Mouse (Mus musculus) kidney, postnatal 0 days (tissue): ENCODE results near the gene Cyp8b1. TPM values are rescaled to one million over a fixed set of nuclear protein-coding genes. Genes with fewer than 3 reads are reported as not detected.
A peak's percentile ranks its signal among the peaks of the same experiment; 100 is the strongest.

Source experiments
- ATAC-seq: fragments of 200-750 bp; cut with Nextera tagmentation; replicated peaks from 2 replicates; pipeline ENCODE4 v1.8.0; 2017; ENCODE audit warnings: low read depth, moderate number of reproducible peaks, moderate TSS enrichment, moderate library complexity; ENCODE audit not compliant: low FRiP score
- DNase-seq: peaks from one replicate; pipeline ENCODE4 v3.0.0-alpha.2; 2016; ENCODE audit warnings: low spot score
- H3K27ac ChIP-seq: fragments of 300-500 bp; sonication (generic); 2 replicates; pipeline ENCODE4 v1.5.1; 2014; ENCODE audit warnings: mild to moderate bottlenecking
- H3K27me3 ChIP-seq: fragments of 300-500 bp; sonication (generic); 2 replicates; pipeline ENCODE4 v1.6.1; 2014; ENCODE audit warnings: low read length, mixed read lengths; ENCODE audit not compliant: insufficient read depth
- H3K36me3 ChIP-seq: fragments of 300-500 bp; sonication (generic); 2 replicates; pipeline ENCODE4 v1.6.1; 2014; ENCODE audit warnings: low read length, mixed read lengths; ENCODE audit not compliant: insufficient read depth
- H3K4me1 ChIP-seq: fragments of 300-500 bp; sonication (generic); replicated peaks from 2 replicates; pipeline ENCODE4 v1.6.1; 2014; ENCODE audit warnings: antibody characterized with exemption, low read length, mixed read lengths; ENCODE audit not compliant: insufficient read depth
- H3K4me2 ChIP-seq: fragments of 300-500 bp; sonication (generic); 2 replicates; pipeline ENCODE4 v1.6.1; 2014; ENCODE audit warnings: mild to moderate bottlenecking, low read length, moderate library complexity, mixed read lengths
- H3K4me3 ChIP-seq: fragments of 300-500 bp; sonication (generic); replicated peaks from 2 replicates; pipeline ENCODE4 v1.5.1; 2014; ENCODE audit warnings: low read depth, low read length
- H3K9ac ChIP-seq: fragments of 300-500 bp; sonication (generic); 2 replicates; pipeline ENCODE4 v1.6.1; 2014; ENCODE audit warnings: low read depth, low read length
- H3K9me3 ChIP-seq: fragments of 300-500 bp; sonication (generic); replicated peaks from 2 replicates; pipeline ENCODE4 v1.6.1; 2016; ENCODE audit warnings: low read length, inconsistent platforms, mixed read lengths
- CTCF ChIP-seq: IDR thresholded peaks from 2 replicates; pipeline ENCODE4 v1.5.1; 2016; ENCODE audit warnings: antibody characterized with exemption, low read depth, mild to moderate bottlenecking, moderate library complexity
- WGBS: fragments of 180-500 bp; shearing (Covaris S2); extraction: QIAGEN DNeasy Blood & Tissue Kit; methylation state at CpG from one replicate; pipeline ENCODE4 v1.1.7; 2014; 5-methylcytosine and 5-hydroxymethylcytosine counted together
- polyA plus RNA-seq: library from polyadenylated mRNA; unstranded; fragments of >200 nt; fragmentation: Nextera tagmentation; extraction: Ambion mirVana; gene quantifications from 2 replicates; pipeline ENCODE4 v1.2.1, GENCODE M21; 2015

The Cyp8b1 gene
- not detected in 2 replicates for polyA plus RNA-seq

- TF ChIP-seq CTCF: no peak
- 0 out of 2 replicates have a peak, but pooled peaks have one; percentile 29 for ATAC-seq
- no peak within 1 kb of the TSS for H3K27ac ChIP-seq
- no peak within 1 kb of the TSS for H3K4me2 ChIP-seq
- H3K9ac ChIP-seq: no peak within 1 kb of the TSS
- no peak for DNase-seq
- H3K27me3 ChIP-seq: no peaks in the 10 kb centered on the region
- no peaks in the 10 kb centered on the region for H3K36me3 ChIP-seq
- H3K9me3 ChIP-seq: no peaks in the 10 kb centered on the region
- no peak within 1 kb of the TSS for H3K4me3 ChIP-seq
- H3K4me1 ChIP-seq: no peaks in the 10 kb centered on the region
- 73% methylated on average over 8 of the region's 8 CpGs for WGBS
Observed at GRCm38 (mm10) chr9:121916102-121916501, at the start of gene Cyp8b1. Gene Cyp8b1, minus strand, starts transcription at chr9:121916305.

- H3K4me1 ChIP-seq: no peaks in the 10 kb centered on the region
- H3K4me3 ChIP-seq: no peak overlapping the region
- 90% methylated on average over 7 of the region's 7 CpGs for WGBS
- H3K27ac ChIP-seq: no peak overlapping the region
- no peak for ATAC-seq
- H3K9ac ChIP-seq: no peak overlapping the region
- H3K27me3 ChIP-seq: no peaks in the 10 kb centered on the region
- H3K4me2 ChIP-seq: no peak overlapping the region
- TF ChIP-seq CTCF: no peak
- no peaks in the 10 kb centered on the region for H3K9me3 ChIP-seq
- no peaks in the 10 kb centered on the region for H3K36me3 ChIP-seq
- no peak for DNase-seq
Observed at GRCm38 (mm10) chr9:121964941-121965340, 48.8 kb upstream of the Cyp8b1 start.

DNA sequence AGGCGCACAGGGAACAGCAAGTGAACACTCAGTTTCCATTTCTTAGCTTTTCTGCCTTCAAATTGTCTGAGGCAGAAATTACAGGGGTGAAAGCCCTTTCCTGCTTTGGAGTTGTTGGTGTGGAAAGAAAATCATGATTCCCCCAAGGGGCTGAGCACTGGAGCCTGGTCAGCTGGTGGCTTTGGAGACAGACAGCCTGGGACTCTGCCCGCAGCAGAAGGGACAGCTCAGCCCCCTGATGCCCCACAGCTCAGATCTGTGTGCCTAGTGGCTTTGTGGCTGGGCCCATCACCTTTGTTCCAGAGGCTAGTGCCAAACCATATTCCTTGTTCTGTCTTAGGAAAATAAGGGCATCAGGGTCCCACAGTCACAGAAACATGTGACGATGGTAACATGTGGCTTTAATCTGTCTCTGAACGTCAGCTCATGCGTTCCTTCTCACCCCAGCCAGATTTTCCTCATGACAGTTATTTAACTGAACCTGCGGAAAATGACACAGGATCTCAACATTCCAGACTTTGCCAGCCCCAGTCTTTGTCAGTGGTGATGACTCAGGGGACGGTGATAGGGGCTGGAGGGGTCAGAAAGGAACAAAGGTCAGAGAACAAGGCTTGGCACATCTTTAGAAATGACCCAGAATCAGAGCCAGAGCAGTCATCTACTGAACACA, 44.0 kb upstream of the Cyp8b1 start:
- Histone ChIP-seq H3K27me3 (no peaks in the 10 kb centered on the region), H3K4me3 (no peak overlapping the region), H3K27ac (no peak overlapping the region), H3K36me3 (no peaks in the 10 kb centered on the region), H3K9ac (no peak overlapping the region), H3K9me3 (no peaks in the 10 kb centered on the region), H3K4me2 (no peak overlapping the region), H3K4me1 (no peaks in the 10 kb centered on the region)
- DNase-seq: no peak
- WGBS: 43% methylated on average over 7 of the region's 7 CpGs
- TF ChIP-seq CTCF: no peak
- ATAC-seq: no peak

DNA sequence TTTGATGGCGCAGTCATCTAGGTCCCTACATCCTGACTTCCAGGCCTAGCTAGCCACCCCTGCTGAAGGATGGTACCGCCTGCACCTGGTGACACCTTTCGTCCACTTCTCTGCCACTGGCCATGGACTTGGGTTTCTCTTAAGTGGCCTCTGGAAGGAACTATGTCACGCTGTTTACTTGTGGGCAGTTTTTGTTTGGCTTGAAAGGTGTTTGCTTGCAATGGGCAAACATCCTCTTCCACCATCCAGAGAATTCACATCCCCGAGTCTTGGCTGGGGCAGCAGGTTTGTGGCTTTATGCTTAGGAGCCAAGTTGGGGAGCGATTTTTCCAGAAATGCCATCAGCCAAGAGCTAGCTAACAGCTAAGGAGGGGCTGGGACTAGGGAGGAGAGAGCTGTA, 36.5 kb upstream of the Cyp8b1 start:
- Histone ChIP-seq H3K27me3 (no peaks in the 10 kb centered on the region), H3K9me3 (no peaks in the 10 kb centered on the region), H3K9ac (no peak overlapping the region), H3K4me2 (no peak overlapping the region), H3K36me3 (no peaks in the 10 kb centered on the region), H3K4me3 (no peak overlapping the region), H3K4me1 (no peaks in the 10 kb centered on the region), H3K27ac (no peak overlapping the region)
- TF ChIP-seq CTCF: no peak
- ATAC-seq (no peak), DNase-seq (no peak)
- 88% methylated on average over 6 of the region's 6 CpGs for WGBS

DNA sequence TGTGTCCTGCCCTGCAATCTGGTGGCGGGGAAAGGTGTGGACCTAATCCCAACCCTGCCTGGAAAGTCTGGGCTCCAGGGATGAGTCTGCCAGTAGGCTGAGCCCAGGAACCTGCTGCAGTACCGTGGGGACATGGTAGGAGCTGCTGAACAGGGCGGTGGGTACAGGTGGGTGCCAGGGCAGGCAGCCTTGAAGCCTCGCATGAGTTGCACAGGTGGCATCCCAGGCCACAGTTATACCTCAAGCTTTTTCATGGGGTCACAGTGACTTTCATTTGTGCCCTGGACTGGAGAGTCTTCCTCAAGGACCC, 35.0 kb upstream of the Cyp8b1 start:
- Histone ChIP-seq H3K4me2 (peak overlapping the region; percentile 54), H3K36me3 (no peaks in the 10 kb centered on the region), H3K9ac (0 out of 2 replicates have a peak overlapping the region, but pooled peaks have one; percentile 6), H3K27ac (no peak overlapping the region), H3K27me3 (no peaks in the 10 kb centered on the region), H3K4me3 (no peak overlapping the region), H3K9me3 (no peaks in the 10 kb centered on the region), H3K4me1 (no peaks in the 10 kb centered on the region)
- 25% methylated on average over 4 of the region's 4 CpGs for WGBS
- TF ChIP-seq CTCF: no peak
- DNase-seq: no peak
- no peak; the same call in 1 of the 2 replicates for ATAC-seq

- Histone ChIP-seq H3K4me3 (peak within 1 kb of the TSS; percentile 23), H3K4me2 (peak within 1 kb of the TSS; percentile 54), H3K9ac (0 out of 2 replicates have a peak within 1 kb of the TSS, but pooled peaks have one; percentile 6), H3K9me3 (no peaks in the 10 kb centered on the region), H3K36me3 (no peaks in the 10 kb centered on the region), H3K4me1 (no peaks in the 10 kb centered on the region), H3K27ac (0 out of 2 replicates have a peak within 1 kb of the TSS, but pooled peaks have one; percentile 6), H3K27me3 (no peaks in the 10 kb centered on the region)
- 0 out of 2 replicates have a peak, but pooled peaks have one; percentile 5 for TF ChIP-seq CTCF
- WGBS: 5% methylated on average over 14 of the region's 14 CpGs
- peak; percentile 81 for DNase-seq
- ATAC-seq: peak; percentile 73
Observed at GRCm38 (mm10) chr9:121950418-121951113, 34.5 kb upstream of the Cyp8b1 start, which contains the start of gene Fam198a. Gene Fam198a, plus strand, starts transcription at chr9:121950988.
